ENCODE assay signal across 9 mouse cellular contexts in genomic region chr6:5509757-5510156, GRCm38 (mm10). TPM values are rescaled to one million over a fixed set of nuclear protein-coding genes. Genes with fewer than 3 reads are reported as not detected.
DNase-seq lines count a peak whose midpoint lies in the region; ATAC-seq lines count a peak whose summit lies in the region.
"Had no signal": no experiment of that assay in that cellular context is flagged by ENCODE, and none has a peak within 500 bp of the region (broad histone marks: within the 10 kb centered on the region; RNA-seq: fewer than 3 reads in every experiment).

No protein-coding gene starts in this region.

- H3K9me3 ChIP-seq in intestine, embryonic 16.5 days (ENCODE audit: control insufficient read depth, low read length): no peaks in the 10 kb centered on the region
- H3K9me3 ChIP-seq in liver, embryonic 15.5 days (replicated peaks): no peaks in the 10 kb centered on the region

- H3K4me3 ChIP-seq in intestine, embryonic 16.5 days (ENCODE audit: low read length): no peak overlapping the region
- no peak overlapping the region for H3K4me3 ChIP-seq in liver, embryonic 15.5 days (replicated peaks)

- ATAC-seq in intestine, embryonic 16.5 days: peak; percentile 99
- ATAC-seq in liver, embryonic 15.5 days (ENCODE audit: insufficient read depth): peak; percentile 83

- H3K9ac ChIP-seq in intestine, embryonic 16.5 days (ENCODE audit: low read depth, low read length): no peak overlapping the region
- H3K9ac ChIP-seq in liver, embryonic 15.5 days: no peak overlapping the region

- 14% methylated on average over 5 of the region's 5 CpGs for WGBS in intestine, embryonic 16.5 days
- WGBS in liver, embryonic 15.5 days (ENCODE audit: insufficient replicate concordance): 18% methylated on average over 5 of the region's 5 CpGs

- no peaks in the 10 kb centered on the region for H3K36me3 ChIP-seq in intestine, embryonic 16.5 days (ENCODE audit: control insufficient read depth, insufficient read depth, low read length)
- H3K36me3 ChIP-seq in liver, embryonic 15.5 days (replicated peaks): no peaks in the 10 kb centered on the region

- H3K27ac ChIP-seq in intestine, embryonic 16.5 days (ENCODE audit: low read length): peak overlapping the region; percentile 47
- H3K27ac ChIP-seq in liver, embryonic 15.5 days (replicated peaks): 0 out of 2 replicates have a peak overlapping the region, but pooled peaks have one; percentile 4

- H3K4me2 ChIP-seq in intestine, embryonic 16.5 days (ENCODE audit: low read depth, low read length): no peak overlapping the region
- no peak overlapping the region; the same call in 1 of the 2 replicates for H3K4me2 ChIP-seq in liver, embryonic 15.5 days

- DNase-seq in spleen, adult 18-20 months: peak; percentile 9
- no peak for DNase-seq in spleen, adult 12 weeks (ENCODE audit: low spot score)
- peak; percentile 40 to 59 for DNase-seq in gastrocnemius, adult 8-10 months (ENCODE audit: low spot score in 2 of 2)
- DNase-seq in urinary bladder, postnatal 25 days (ENCODE audit: low spot score): peak; percentile 42
- no peak for DNase-seq in left cerebral cortex, adult 18-20 months (ENCODE audit: low spot score in 2 of 2)
- no peak for DNase-seq in cerebellum, postnatal 4 days (ENCODE audit: low spot score in 2 of 2)

- no peaks in the 10 kb centered on the region for H3K27me3 ChIP-seq in intestine, embryonic 16.5 days (replicated peaks; ENCODE audit: control insufficient read depth, insufficient read depth, low read length)
- H3K27me3 ChIP-seq in liver, embryonic 15.5 days: no peaks in the 10 kb centered on the region

- H3K4me1 ChIP-seq in intestine, embryonic 16.5 days (ENCODE audit: control insufficient read depth, insufficient read depth, low read length): peaks cover 6% of the 10 kb centered on the region
- peaks cover 5% of the 10 kb centered on the region; the same call in 1 of the 2 replicates for H3K4me1 ChIP-seq in liver, embryonic 15.5 days (replicated peaks)

RNA-seq across cellular contexts. Expression of gene Pdk4, which starts 13.6 kb away (rescaled TPM):
- 100 to 1,000 TPM; 401 to 730 (median 519) TPM for total RNA-seq in gastrocnemius, adult 8-10 months (2022)
- 3.5 and 3.6 TPM in 2 replicates for polyA plus RNA-seq in intestine, embryonic 16.5 days (2015; fragmentation: Nextera tagmentation; extraction: Ambion mirVana)
- 2.8 and 3.1 TPM in 2 replicates for polyA plus RNA-seq in liver, embryonic 15.5 days (2015; fragmentation: Nextera tagmentation; extraction: Ambion mirVana)
- total RNA-seq in left cerebral cortex, adult 18-20 months (2021): 10 to 100 TPM; 14.5 to 14.6 TPM
- total RNA-seq: MEL had no signal

Comparison
In these comparisons a context has a peak if more than half of its experiments do, and no peak if none do; other contexts are left out.
1. DNase-seq: peak in spleen, adult 18-20 months (2 of 2), gastrocnemius, adult 8-10 months (2 of 2) and urinary bladder, postnatal 25 days (single experiment); none in spleen, adult 12 weeks (single experiment), left cerebral cortex, adult 18-20 months (0 of 2) and cerebellum, postnatal 4 days (0 of 2).
2. RNA of gene Pdk4, which starts 13.6 kb away (total RNA-seq): 401 to 730 TPM in gastrocnemius, adult 8-10 months; 14.5 to 14.6 TPM in left cerebral cortex, adult 18-20 months; every median in the first group is over 10 times any median in the second.